Mouse (Mus musculus) hindbrain, embryonic 14.5 days (tissue): ENCODE measurements at regions not wholly inside any gene's neighbourhood (a gene's known extent, or its start where the extent isn't known, plus 50 kb on each side); places are given as distances from the start of the nearest gene placed in this dataset.

Source experiments
- ATAC-seq: fragments of 200-750 bp; cut with Nextera tagmentation; 2 replicates; pipeline ENCODE4 v1.8.0; 2017; ENCODE audit warnings: moderate number of reproducible peaks, mild to moderate bottlenecking, moderate TSS enrichment, moderate library complexity; ENCODE audit not compliant: low FRiP score
- DNase-seq: peaks from one replicate; pipeline ENCODE4 v3.0.0-alpha.2; 2015; ENCODE audit warnings: low spot score
- H3K27ac ChIP-seq: fragments of 300-500 bp; sonication (generic); 2 replicates; pipeline ENCODE4 v1.5.1; 2014; ENCODE audit warnings: mild to moderate bottlenecking, moderate library complexity
- H3K27me3 ChIP-seq: fragments of 300-500 bp; sonication (generic); 2 replicates; pipeline ENCODE4 v1.6.1; 2014; ENCODE audit warnings: mild to moderate bottlenecking, low read length, mixed read lengths; ENCODE audit not compliant: control insufficient read depth, insufficient read depth
- H3K36me3 ChIP-seq: fragments of 300-500 bp; sonication (generic); replicated peaks from 2 replicates; pipeline ENCODE4 v1.6.1; 2014; ENCODE audit not compliant: control insufficient read depth, insufficient read depth
- H3K4me1 ChIP-seq: fragments of 300-500 bp; sonication (generic); replicated peaks from 2 replicates; pipeline ENCODE4 v1.6.1; 2014; ENCODE audit warnings: antibody characterized with exemption, low read length, mixed read lengths; ENCODE audit not compliant: control insufficient read depth, insufficient read depth
- H3K4me2 ChIP-seq: fragments of 300-500 bp; sonication (generic); replicated peaks from 2 replicates; pipeline ENCODE4 v1.6.1; 2014; ENCODE audit warnings: mild to moderate bottlenecking, moderate library complexity
- H3K4me3 ChIP-seq: fragments of 300-500 bp; sonication (generic); replicated peaks from 2 replicates; pipeline ENCODE4 v1.5.1; 2014; ENCODE audit warnings: mild to moderate bottlenecking, low read length
- H3K9ac ChIP-seq: fragments of 300-500 bp; sonication (generic); 2 replicates; pipeline ENCODE4 v1.6.1; 2014
- H3K9me3 ChIP-seq: fragments of 300-500 bp; sonication (generic); 2 replicates; pipeline ENCODE4 v1.6.1; 2016; ENCODE audit warnings: low read length; ENCODE audit not compliant: control insufficient read depth
- WGBS: fragments of 180-500 bp; shearing (Covaris S2); extraction: QIAGEN DNeasy Blood & Tissue Kit; methylation state at CpG from one replicate; pipeline ENCODE4 v1.1.7; 2014; 5-methylcytosine and 5-hydroxymethylcytosine counted together

DNA sequence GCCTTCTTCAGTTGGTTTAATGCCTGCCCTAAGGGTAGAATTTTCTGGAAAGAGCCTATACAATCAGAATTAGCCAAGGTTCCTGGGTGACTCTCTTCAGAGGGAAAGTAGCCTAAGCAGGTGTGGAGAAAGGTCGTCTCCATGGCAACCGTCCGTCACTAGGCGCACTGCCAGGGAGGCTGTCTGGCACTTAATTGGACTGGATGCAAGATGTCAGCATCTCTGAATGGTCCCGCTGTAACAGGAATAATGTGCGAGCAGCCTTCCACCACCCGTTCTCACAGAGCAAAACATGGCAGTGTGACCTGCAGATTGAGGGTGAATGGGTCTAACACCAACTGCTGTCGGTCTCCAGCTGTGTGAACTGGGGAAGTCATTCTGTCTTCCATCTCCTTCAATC is 389.6 kb upstream of the Hnrnpa3 start:
- ATAC-seq (peak; percentile 59; the same call in 1 of the 2 replicates), DNase-seq (peak; percentile 63)
- WGBS, result 27% methylated on average over 8 of the region's 8 CpGs
- Histone ChIP-seq H3K9ac (no peak overlapping the region), H3K27me3 (no peaks in the 10 kb centered on the region), H3K4me1 (peaks cover 39% of the 10 kb centered on the region), H3K4me2 (no peak overlapping the region), H3K27ac (peak overlapping the region; percentile 62), H3K4me3 (no peak overlapping the region), H3K9me3 (no peaks in the 10 kb centered on the region), H3K36me3 (no peaks in the 10 kb centered on the region)

DNA sequence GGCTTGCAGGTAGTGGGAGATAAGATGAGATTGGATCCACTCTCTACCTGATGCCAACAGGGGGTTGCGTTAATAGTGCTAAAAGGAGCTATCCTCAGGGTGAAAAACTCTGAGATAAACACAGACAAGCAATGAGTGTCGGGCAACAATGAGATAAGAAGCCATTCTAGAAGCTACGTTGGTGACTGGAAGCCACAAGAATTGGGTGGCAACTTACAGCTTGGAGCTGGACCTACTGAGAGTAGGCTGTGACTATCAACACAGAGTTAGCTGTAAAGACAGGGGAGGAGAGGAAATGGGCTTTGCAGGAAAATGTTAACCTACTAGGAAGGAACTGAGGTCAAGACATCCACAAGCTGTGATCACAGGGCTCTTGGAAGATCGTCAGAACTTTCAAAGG is 388.9 kb upstream of the Hnrnpa3 start:
- Histone ChIP-seq H3K4me1 (peaks cover 32% of the 10 kb centered on the region), H3K4me2 (no peak overlapping the region), H3K27ac (peak overlapping the region; percentile 62), H3K27me3 (no peaks in the 10 kb centered on the region), H3K36me3 (no peaks in the 10 kb centered on the region), H3K9me3 (no peaks in the 10 kb centered on the region), H3K4me3 (no peak overlapping the region), H3K9ac (no peak overlapping the region)
- no peak for DNase-seq
- 84% methylated on average over 4 of the region's 4 CpGs for WGBS
- no peak for ATAC-seq

DNA sequence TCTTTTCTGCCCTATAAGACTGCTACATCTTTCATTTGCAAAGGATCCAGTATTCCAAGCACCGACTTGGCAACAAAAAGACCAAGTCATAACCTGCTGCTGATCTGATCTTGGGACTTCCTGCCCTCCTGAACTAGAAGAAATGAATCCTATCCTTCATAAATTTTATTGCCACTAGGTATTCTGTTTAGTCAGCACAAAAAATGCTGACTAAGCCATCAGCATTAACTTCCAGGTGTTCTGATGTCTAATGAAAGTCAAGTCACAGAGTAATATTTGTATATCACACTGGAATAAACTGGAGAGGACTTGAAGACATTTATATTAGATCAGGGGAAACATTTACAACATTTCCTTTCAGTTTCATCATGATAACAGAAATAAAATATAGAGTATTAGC is 371.2 kb upstream of the Hnrnpa3 start:
- H3K36me3 ChIP-seq, result no peaks in the 10 kb centered on the region
- H3K9me3 ChIP-seq, result no peaks in the 10 kb centered on the region
- no peak for DNase-seq
- H3K27ac ChIP-seq, result no peak overlapping the region
- no peak overlapping the region for H3K9ac ChIP-seq
- WGBS, result 89% methylated on average over 1 of the region's 1 CpGs
- H3K27me3 ChIP-seq, result no peaks in the 10 kb centered on the region
- no peak for ATAC-seq
- H3K4me2 ChIP-seq, result no peak overlapping the region
- no peak overlapping the region for H3K4me3 ChIP-seq
- no peaks in the 10 kb centered on the region for H3K4me1 ChIP-seq

DNA sequence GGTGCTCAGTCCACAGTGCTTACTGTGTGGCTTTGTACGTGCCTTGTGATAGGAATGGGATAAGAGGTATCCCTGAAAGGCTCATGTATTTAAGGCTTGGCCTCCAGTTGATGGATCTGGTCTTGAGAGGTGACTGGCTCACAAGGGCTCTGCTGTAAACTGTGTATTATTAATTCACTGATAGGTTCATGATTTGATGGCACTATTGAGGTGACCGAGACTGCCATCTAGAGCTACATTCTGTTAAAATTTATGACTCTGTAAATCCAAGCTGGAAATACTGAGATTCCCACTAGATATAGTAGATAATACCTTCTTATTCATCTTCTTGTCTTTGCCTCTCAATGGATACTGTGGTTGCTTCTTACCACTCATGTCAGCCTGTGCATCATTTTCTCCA is 367.4 kb upstream of the Hnrnpa3 start:
- ATAC-seq (no peak), DNase-seq (no peak)
- Histone ChIP-seq H3K36me3 (no peaks in the 10 kb centered on the region), H3K27me3 (no peaks in the 10 kb centered on the region), H3K9me3 (no peaks in the 10 kb centered on the region), H3K9ac (no peak overlapping the region), H3K4me1 (no peaks in the 10 kb centered on the region), H3K4me2 (no peak overlapping the region), H3K4me3 (no peak overlapping the region), H3K27ac (no peak overlapping the region)
- 83% methylated on average over 2 of the region's 2 CpGs for WGBS

DNA sequence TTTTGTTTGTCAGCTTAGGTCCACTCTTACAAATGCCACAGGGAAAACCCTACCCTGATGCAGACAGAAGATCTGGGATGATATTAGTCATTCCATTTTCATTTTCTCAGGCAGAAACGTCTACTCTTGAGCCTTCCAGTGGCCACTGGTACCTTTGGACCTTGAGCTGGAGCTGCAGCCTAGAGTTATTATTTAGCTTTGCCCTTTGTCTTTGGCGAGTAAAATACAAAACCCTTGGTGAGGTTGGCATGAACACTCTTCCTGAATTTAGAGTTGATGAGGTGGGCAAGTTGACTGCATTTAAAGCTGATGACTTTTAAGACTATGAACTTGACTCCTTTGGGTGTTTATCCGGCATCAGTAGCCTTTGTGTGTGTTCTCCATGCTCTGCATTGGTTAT is 352.2 kb upstream of the Hnrnpa3 start:
- Histone ChIP-seq H3K4me3 (no peak overlapping the region), H3K9me3 (no peaks in the 10 kb centered on the region), H3K27ac (no peak overlapping the region), H3K4me1 (no peaks in the 10 kb centered on the region), H3K4me2 (no peak overlapping the region), H3K9ac (no peak overlapping the region), H3K27me3 (no peaks in the 10 kb centered on the region), H3K36me3 (no peaks in the 10 kb centered on the region)
- WGBS, result 74% methylated on average over 3 of the region's 3 CpGs
- no peak for DNase-seq
- ATAC-seq, result no peak

DNA sequence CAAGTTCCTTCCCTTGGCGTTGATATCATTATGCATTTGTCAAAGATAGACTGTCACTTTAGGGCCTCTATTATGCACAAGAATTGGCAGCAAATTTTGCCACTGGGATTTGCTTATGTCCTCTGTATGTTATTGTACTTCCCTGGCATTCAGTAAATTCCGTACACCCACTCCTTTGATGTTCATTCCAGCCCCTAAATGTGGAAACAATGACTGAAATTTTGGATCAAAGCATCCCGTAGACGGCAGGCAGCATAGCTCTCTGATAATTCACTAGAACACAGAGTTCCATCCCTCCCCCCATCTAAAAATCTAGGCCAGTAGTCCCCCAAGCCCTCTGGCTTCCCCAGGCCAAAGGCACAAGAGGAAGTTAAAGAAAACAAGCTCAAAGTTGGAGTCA is 347.9 kb upstream of the Hnrnpa3 start:
- no peak overlapping the region for H3K4me2 ChIP-seq
- peaks cover 5% of the 10 kb centered on the region; the same call in 1 of the 2 replicates for H3K27me3 ChIP-seq
- no peaks in the 10 kb centered on the region for H3K36me3 ChIP-seq
- no peak overlapping the region for H3K27ac ChIP-seq
- DNase-seq (no peak), ATAC-seq (no peak)
- 50% methylated on average over 4 of the region's 4 CpGs for WGBS
- no peak overlapping the region for H3K9ac ChIP-seq
- H3K9me3 ChIP-seq, result no peaks in the 10 kb centered on the region
- H3K4me1 ChIP-seq, result 0 out of 2 replicates have a peak, but pooled peaks cover 6% of the 10 kb centered on the region
- no peak overlapping the region for H3K4me3 ChIP-seq

DNA sequence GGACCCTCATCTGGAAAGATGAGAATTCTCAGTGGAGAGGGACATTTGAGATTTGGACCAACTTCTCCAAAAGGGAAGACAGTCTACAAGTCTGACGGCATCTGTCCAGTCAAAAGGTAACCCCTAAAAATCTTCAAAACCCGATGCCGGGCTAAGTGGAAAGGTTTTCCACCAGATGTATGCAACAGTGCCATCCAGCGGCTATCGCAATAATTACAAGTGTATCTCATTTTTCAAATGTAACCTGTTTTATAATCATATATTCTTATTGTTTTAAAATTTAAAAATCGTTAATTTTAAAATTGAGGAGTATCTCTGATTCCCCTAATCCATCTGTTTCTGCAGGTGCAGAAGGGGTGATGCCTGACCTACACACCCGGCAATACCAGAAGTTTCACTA is 346.8 kb upstream of the Hnrnpa3 start:
- H3K36me3 ChIP-seq, result no peaks in the 10 kb centered on the region
- DNase-seq (peak; percentile 82), ATAC-seq (no peak)
- H3K4me1 ChIP-seq, result 0 out of 2 replicates have a peak, but pooled peaks cover 7% of the 10 kb centered on the region
- H3K27me3 ChIP-seq, result peaks cover 5% of the 10 kb centered on the region; the same call in 1 of the 2 replicates
- no peaks in the 10 kb centered on the region for H3K9me3 ChIP-seq
- WGBS, result 16% methylated on average over 7 of the region's 7 CpGs
- no peak overlapping the region for H3K9ac ChIP-seq
- H3K27ac ChIP-seq, result no peak overlapping the region
- H3K4me2 ChIP-seq, result no peak overlapping the region
- H3K4me3 ChIP-seq, result no peak overlapping the region

DNA sequence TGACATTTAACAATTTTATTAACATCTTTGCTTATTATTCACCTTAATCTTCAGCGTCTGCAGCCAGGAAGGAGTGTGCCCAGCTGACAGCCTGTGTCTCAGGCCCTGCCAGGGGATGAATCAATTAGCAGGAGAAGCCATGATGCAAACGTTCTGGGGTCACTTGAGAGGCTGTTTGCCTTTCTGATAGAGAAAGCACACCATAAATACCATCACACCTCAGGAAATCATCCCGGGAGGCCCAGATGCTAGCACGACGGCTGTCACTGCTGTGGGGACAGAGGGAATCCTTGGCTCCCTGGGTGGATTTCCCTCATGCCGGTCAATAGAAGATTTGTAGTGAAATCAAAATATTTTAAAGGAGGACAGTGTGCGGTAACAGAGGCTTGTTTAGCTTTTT is 343.7 kb upstream of the Hnrnpa3 start:
- no peak overlapping the region for H3K4me3 ChIP-seq
- no peak for DNase-seq
- H3K4me2 ChIP-seq, result no peak overlapping the region
- 0 out of 2 replicates have a peak, but pooled peaks cover 7% of the 10 kb centered on the region for H3K4me1 ChIP-seq
- H3K36me3 ChIP-seq, result no peaks in the 10 kb centered on the region
- H3K9ac ChIP-seq, result no peak overlapping the region
- no peaks in the 10 kb centered on the region for H3K9me3 ChIP-seq
- no peak for ATAC-seq
- H3K27ac ChIP-seq, result no peak overlapping the region
- 33% methylated on average over 7 of the region's 7 CpGs for WGBS
- H3K27me3 ChIP-seq, result peaks cover 5% of the 10 kb centered on the region; the same call in 1 of the 2 replicates

DNA sequence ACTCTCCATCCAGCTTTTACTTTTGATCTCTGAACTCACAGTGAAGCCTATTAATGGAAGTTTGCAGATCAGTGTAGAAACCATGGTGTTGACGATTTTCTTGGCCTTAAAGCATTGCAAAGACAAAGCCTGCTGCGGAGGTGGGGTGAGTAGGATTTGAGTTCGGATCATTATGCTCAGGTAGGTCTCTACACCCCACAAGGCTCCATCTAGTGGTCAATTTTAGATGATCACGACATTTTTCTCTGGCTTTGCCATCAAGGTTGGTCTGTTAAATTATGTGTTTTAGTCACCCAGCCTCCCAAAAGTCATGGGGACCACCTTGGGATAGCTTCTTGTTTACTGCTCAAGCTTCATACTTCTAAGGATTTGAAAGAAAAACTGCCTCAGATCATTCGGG is 340.9 kb upstream of the Hnrnpa3 start:
- ATAC-seq (no peak), DNase-seq (no peak)
- Histone ChIP-seq H3K9ac (no peak overlapping the region), H3K4me2 (no peak overlapping the region), H3K4me1 (0 out of 2 replicates have a peak, but pooled peaks cover 7% of the 10 kb centered on the region), H3K27ac (no peak overlapping the region), H3K36me3 (no peaks in the 10 kb centered on the region), H3K9me3 (no peaks in the 10 kb centered on the region), H3K4me3 (no peak overlapping the region), H3K27me3 (peaks cover 2% of the 10 kb centered on the region; the same call in 1 of the 2 replicates)
- WGBS, result 60% methylated on average over 5 of the region's 5 CpGs

DNA sequence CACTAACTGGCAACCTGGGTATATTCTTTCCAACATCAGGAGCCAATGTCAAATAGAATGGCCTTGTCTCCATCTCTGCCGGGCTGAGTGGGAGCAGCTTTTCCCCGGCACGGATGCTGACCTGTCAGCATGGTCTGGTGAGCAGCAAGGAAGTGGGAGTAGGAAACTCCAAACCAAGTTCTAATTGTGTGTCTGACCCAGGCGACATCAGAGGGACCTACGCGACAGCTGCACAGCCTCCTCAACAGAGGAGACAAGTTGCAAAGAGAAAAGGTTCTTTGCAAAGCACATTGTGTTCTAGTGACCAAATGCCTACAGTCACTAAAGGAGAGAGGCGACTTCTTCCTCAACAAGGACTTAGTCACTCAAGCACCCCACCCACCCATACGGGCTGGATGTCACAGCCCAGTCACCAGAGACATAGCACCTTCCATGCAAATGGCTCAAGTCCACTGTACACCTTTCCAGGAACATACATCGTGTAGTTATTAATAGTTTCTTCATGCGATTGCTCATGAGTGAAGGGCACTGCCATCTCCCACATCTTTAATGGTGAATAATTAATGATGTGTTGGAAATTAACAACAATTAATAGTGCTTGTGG is 334.8 kb upstream of the Hnrnpa3 start:
- DNase-seq (no peak), ATAC-seq (no peak)
- no peaks in the 10 kb centered on the region for H3K36me3 ChIP-seq
- no peak overlapping the region for H3K4me2 ChIP-seq
- H3K9ac ChIP-seq, result no peak overlapping the region
- no peak overlapping the region for H3K27ac ChIP-seq
- no peaks in the 10 kb centered on the region for H3K27me3 ChIP-seq
- 82% methylated on average over 10 of the region's 10 CpGs for WGBS
- H3K4me3 ChIP-seq, result no peak overlapping the region
- H3K9me3 ChIP-seq, result no peaks in the 10 kb centered on the region
- no peaks in the 10 kb centered on the region for H3K4me1 ChIP-seq
